Mouse (Mus musculus) left cerebral cortex, postnatal 10 days (tissue): ENCODE data around the gene Mcu. TPM values are rescaled to one million over a fixed set of nuclear protein-coding genes. Genes with fewer than 3 reads are reported as not detected.

Source experiments
- DNase-seq, 2 experiments: peaks; one replicate each; pipeline ENCODE4 v3.0.0; 2021 to 2022; ENCODE audit warnings: low spot score in 2 of 2, mixed read lengths in 1 of 2; ENCODE audit errors: extremely low spot score in 1 of 2
- intact Hi-C: fragments of 180-260 bp; cut with DNase I; formaldehyde crosslinking; loops from one replicate; pipeline ENCODE4 v1.15.1; 2025
- total RNA-seq, 2 experiments: library from RNA; stranded (reverse); gene quantifications; 2 replicates each; pipeline ENCODE4 v1.2.3; 2021

The Mcu gene
- total RNA-seq, 2 experiments from 2014 or later = 65.9 to 67.9 TPM

GRCm38 (mm10) chr10:59615981-59616520 lies 441 bp downstream of the Mcu start, which contains the start of gene Gm10322:
Gene Gm10322, plus strand, starts transcription at chr10:59616063.
- peak in 1 of 2 experiments; percentile 86 for DNase-seq
- intact Hi-C loops = loop anchor here (5.0 to 10.0 kb wide), 3 partner anchors 86 to 229 kb away; partner anchors contain the start of gene Micu1

- intact Hi-C loops = loop anchor here (5.0 to 10.0 kb wide), 3 partner anchors 87 to 229 kb away; partner anchors contain the start of gene Micu1
- no peak for DNase-seq
Measured at GRCm38 (mm10) chr10:59615411-59615810, 1.1 kb downstream of the Mcu start.

- intact Hi-C loops = loop anchor here (5.0 to 10.0 kb wide), 2 partner anchors 122 to 231 kb away; no protein-coding TSS in a partner anchor
- no peak for DNase-seq
Measured at GRCm38 (mm10) chr10:59614141-59614540, 2.4 kb downstream of the Mcu start.

GRCm38 (mm10) chr10:59613276-59613675 lies 3.2 kb downstream of the Mcu start:
- DNase-seq = no peak
- intact Hi-C loops = loop anchor here (5.0 to 10.0 kb wide), 2 partner anchors 121 to 232 kb away; no protein-coding TSS in a partner anchor

- no peak for DNase-seq
- intact Hi-C loops = no loop called here
Measured at GRCm38 (mm10) chr10:59604879-59605464, 11.5 kb downstream of the Mcu start.

GRCm38 (mm10) chr10:59603843-59604242 lies 12.6 kb downstream of the Mcu start:
- intact Hi-C loops = no loop called here
- DNase-seq = no peak

GRCm38 (mm10) chr10:59602891-59603290 lies 13.6 kb downstream of the Mcu start:
- intact Hi-C loops = no loop called here
- no peak for DNase-seq

GRCm38 (mm10) chr10:59602043-59602442 lies 14.4 kb downstream of the Mcu start:
- DNase-seq = no peak
- intact Hi-C loops = no loop called here

- intact Hi-C loops = no loop called here
- DNase-seq = no peak
Measured at GRCm38 (mm10) chr10:59600516-59600915, 16.0 kb downstream of the Mcu start.

GRCm38 (mm10) chr10:59593826-59594570 lies 22.5 kb downstream of the Mcu start:
- DNase-seq = peak; percentile 42 to 77
- intact Hi-C loops = no loop called here

- no peak for DNase-seq
- intact Hi-C loops = no loop called here
Measured at GRCm38 (mm10) chr10:59590606-59591005, 25.9 kb downstream of the Mcu start.

- DNase-seq = no peak
- intact Hi-C loops = no loop called here
Measured at GRCm38 (mm10) chr10:59589856-59590255, 26.6 kb downstream of the Mcu start.

GRCm38 (mm10) chr10:59589420-59589819 lies 27.1 kb downstream of the Mcu start:
- intact Hi-C loops = no loop called here
- no peak for DNase-seq

- intact Hi-C loops = no loop called here
- DNase-seq = no peak
Measured at GRCm38 (mm10) chr10:59588135-59588534, 28.4 kb downstream of the Mcu start.

- DNase-seq = no peak
- intact Hi-C loops = no loop called here
Measured at GRCm38 (mm10) chr10:59586821-59587220, 29.7 kb downstream of the Mcu start.

GRCm38 (mm10) chr10:59585621-59586020 lies 30.9 kb downstream of the Mcu start:
- no peak for DNase-seq
- intact Hi-C loops = no loop called here

- no peak for DNase-seq
- intact Hi-C loops = no loop called here
Measured at GRCm38 (mm10) chr10:59581826-59582543, 34.5 kb downstream of the Mcu start.

GRCm38 (mm10) chr10:59580593-59581149 lies 35.8 kb downstream of the Mcu start:
- DNase-seq = no peak
- intact Hi-C loops = no loop called here

GRCm38 (mm10) chr10:59579645-59580044 lies 36.8 kb downstream of the Mcu start:
- intact Hi-C loops = no loop called here
- DNase-seq = no peak
